Mouse (Mus musculus): Measurements from ENCODE around the gene Chd2. TPM values are rescaled to one million over a fixed set of nuclear protein-coding genes. Genes with fewer than 3 reads are reported as not detected.
A peak's percentile ranks its signal among the peaks of the same experiment; 100 is the strongest.

The Chd2 gene
- polyA plus RNA-seq, 1 experiment, result 25.6 TPM

GRCm38 (mm10) chr7:73405550-73405949, 136.1 kb downstream of the Chd2 start:
- no peak for DNase-seq (ENCODE audit: low spot score)

DNA sequence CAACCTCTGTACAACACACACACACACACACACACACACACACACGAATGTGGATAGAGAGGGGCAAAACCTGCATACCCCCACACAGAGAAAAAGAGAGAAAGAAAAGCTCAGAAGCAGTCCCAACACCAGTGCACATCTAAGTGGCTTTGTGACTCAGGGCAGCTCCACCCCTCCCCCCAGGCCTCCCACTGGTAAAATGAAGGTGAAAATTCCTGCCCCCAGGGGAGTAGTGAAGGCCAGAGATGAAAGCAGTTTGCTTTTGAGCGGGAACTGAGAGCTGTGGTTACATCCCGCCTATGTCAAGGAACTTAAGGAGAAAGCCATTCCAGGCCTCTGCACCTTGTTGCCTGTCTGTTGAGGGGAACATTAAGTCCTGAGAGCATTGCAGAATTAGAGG, 138.1 kb downstream of the Chd2 start:
- no peak for DNase-seq (ENCODE audit: low spot score)

- DNase-seq (ENCODE audit: low spot score), result no peak
Observed at GRCm38 (mm10) chr7:73402671-73403070, 139.0 kb downstream of the Chd2 start.

GRCm38 (mm10) chr7:73402106-73402505, 139.5 kb downstream of the Chd2 start:
- DNase-seq (ENCODE audit: low spot score), result no peak

DNA sequence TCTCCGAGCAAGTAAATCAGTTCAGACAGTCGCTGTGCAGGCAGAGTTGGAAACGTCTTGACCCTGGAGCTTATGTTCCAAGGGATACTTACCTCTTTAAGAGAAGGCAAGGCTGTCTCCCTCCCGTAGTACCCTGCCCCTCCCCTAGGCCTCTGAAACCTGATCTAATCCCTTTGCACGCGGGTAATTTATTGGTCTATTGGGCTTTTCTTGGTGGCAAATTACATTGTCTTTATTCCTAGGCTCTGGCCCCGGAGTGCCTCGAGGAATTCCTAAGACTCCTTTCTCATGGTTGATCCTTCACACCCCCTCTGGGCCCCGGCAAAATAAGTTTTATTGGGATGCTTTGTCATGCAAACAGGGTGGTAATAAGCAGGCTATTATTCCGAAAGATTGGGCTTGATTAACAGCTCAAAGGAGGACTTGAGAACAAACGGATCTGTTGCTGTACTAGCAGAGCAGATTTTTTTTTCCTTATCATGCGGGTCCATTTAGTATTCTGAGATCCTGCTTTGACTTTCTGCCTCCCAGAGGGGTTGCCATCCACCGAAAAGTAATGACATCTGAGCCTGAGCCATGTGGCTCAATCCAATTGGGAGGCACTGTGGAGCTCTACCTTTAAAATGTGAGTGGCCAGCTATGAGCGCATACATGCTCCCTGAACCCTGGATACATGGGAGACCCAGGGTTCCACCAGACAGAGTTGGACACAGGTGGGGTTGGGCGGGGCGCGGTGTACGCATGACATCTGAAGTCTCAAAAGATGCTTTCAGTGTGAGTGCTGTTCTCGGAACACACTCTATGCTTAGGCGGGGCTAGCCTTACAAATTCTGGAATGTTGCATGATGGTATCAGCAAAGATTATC, 141.3 kb downstream of the Chd2 start:
- DNase-seq (ENCODE audit: low spot score), result no peak

DNA sequence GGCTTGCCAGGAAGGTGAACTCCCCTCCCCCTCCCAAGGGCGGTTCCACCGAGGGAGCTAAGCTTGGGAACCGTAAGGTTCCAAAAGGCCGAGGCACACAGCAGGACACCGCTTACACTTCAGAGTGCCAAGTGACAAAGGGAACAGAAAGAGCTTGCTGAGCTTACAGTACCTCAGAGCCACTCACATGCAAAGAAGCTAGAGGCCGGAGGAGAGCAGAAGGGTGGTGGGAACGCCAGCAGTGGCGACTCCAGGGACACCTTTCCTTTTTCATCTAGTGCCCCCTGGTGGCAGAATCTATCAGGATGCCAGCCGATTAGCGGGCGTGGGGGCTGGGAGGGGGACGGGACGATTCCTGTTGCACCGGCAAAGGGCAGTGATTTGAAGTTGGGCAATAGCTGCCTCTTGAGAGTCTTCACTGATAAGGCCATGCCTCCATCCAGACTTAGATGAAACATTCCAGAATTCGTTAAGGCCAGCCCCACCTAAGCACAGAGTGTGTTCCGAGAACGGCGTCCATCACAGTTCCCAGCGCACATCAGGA, 142.1 kb downstream of the Chd2 start:
- DNase-seq (ENCODE audit: low spot score), result no peak

- no peak for DNase-seq (ENCODE audit: low spot score)
Observed at GRCm38 (mm10) chr7:73398806-73399442, 142.7 kb downstream of the Chd2 start.

DNA sequence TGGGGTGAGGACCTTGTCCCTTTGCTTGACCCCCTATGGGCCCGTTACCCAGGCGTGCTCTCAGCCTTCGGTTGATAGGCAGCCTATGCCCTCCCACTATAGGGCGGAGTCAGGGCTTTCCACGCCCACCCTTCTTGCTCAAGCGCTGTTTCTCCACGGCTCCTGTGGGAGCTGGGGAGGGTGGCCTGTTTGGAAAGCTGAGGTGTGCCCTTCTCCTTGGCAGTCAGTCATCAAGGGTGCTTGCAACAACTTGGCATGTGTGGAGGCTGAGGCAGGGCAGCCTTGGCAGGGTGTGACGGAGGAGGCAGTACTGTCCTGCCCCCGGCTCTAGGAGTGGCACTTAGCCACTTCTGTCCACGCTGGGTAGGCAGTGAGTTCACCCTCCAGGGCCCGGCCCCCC, 143.3 kb downstream of the Chd2 start:
- no peak for DNase-seq (ENCODE audit: low spot score)

DNA sequence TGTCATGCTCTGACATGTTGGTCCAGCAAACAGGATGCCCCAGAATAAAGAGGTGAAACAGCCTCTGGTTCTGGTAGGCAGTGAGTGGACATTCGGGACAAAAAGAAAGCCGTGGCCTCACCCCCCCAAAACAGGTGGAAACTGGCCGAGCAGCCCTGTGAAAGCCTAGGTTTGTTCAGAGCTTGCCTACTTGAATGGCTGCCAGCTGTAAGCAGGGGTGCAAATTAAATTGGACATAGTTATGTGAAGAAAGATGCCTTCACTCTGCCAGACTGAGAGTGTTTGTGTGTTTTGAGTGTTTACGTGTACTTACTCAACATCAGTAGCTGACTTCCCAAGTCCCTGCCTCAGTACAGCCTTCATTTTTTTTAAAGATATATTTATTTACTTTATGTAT, 147.6 kb downstream of the Chd2 start:
- no peak for DNase-seq (ENCODE audit: low spot score)

DNA sequence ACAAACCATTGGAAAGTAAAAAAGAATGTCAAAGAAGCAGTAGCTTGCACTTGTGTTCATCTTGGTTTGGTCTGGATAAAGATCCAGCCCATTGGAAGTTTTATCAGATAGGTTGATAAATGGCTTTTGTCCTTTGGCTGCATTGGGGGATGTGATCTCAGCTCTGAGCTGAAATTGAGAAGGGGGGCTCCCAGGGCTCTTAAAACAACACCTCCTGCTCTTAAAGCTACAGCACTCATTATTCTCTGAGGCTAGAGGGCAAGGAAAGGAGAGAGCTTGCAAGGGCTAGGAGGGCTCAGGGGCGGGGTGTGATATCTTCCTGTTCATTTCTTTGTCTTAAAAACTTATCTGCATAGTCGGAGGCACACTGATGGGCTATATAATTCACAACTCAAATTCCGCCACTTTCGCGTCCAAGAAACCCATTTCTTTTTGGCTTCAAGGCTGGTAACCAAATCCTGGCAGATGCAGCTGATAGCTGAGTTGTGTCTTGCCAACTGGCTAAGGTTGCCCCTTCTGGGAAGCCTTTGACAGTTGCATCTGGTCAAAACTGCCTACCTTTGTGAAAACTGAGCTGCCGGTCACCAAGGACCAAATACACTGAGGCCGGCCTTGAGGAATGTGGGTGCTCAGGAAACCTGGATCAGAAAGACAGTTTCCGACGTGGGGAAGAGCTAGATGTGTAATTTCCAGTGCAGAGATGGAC, 148.2 kb downstream of the Chd2 start:
- DNase-seq (ENCODE audit: low spot score), result no peak

- no peak for DNase-seq (ENCODE audit: low spot score)
Observed at GRCm38 (mm10) chr7:73392359-73392758, 149.3 kb downstream of the Chd2 start.

GRCm38 (mm10) chr7:73391518-73392321, 149.9 kb downstream of the Chd2 start:
- DNase-seq (ENCODE audit: low spot score), result no peak

- peak; percentile 87 for DNase-seq (ENCODE audit: low spot score)
Observed at GRCm38 (mm10) chr7:73391002-73391517, 150.6 kb downstream of the Chd2 start.

GRCm38 (mm10) chr7:73390426-73391001, 151.1 kb downstream of the Chd2 start:
- DNase-seq (ENCODE audit: low spot score), result no peak

GRCm38 (mm10) chr7:73389871-73390294, 151.7 kb downstream of the Chd2 start:
- no peak for DNase-seq (ENCODE audit: low spot score)

DNA sequence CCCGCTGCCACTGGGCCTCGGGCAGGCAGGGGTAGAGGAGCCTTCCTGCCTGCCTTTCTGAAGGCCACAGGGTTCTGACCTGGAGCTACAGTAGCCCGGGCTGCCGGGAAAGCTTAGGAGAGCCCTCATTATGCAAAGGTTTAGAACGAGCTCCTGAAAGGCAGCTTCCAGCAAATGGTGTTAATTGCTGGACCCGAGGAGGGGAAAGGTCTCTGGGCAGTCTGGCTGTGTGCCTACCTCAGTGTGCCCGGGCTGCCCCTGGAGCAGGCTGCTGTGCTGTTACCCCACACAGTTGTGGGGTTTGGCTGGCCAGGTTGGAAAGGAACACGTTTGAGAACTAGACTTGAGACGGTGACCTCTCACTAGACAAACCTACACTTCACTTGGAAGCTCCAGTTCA, 152.2 kb downstream of the Chd2 start:
- DNase-seq (ENCODE audit: low spot score), result no peak

GRCm38 (mm10) chr7:73388866-73389265, 152.8 kb downstream of the Chd2 start:
- no peak for DNase-seq (ENCODE audit: low spot score)

- DNase-seq (ENCODE audit: low spot score), result no peak
Observed at GRCm38 (mm10) chr7:73382843-73383242, 158.8 kb downstream of the Chd2 start.

GRCm38 (mm10) chr7:73378034-73378433, 163.6 kb downstream of the Chd2 start:
- no peak for DNase-seq (ENCODE audit: low spot score)

DNA sequence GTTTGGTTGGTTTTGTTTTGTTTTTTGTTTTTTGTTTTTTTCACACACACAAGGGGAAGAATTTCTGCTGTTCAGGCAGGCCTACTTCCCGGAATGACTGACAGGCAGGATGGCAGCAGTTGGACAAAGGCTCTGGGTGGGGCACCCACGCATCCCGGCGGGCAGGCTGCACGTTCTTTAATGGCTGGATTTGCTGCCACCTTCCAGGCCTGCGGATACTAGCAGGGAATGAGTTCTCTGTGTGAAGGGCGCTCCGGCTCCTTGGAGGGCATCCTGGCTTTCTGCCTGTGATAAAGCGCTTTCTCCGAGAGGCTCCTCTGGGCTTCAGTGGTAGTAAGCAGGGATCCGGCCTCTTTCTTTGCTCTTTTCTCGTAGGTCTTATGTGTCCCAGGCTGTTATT, 164.3 kb downstream of the Chd2 start:
- no peak for DNase-seq (ENCODE audit: low spot score)

Measured in urinary bladder, adult 2 months (tissue).